Comparison of ENCODE assay signal across 9 mouse cellular contexts in the genomic region with DNA sequence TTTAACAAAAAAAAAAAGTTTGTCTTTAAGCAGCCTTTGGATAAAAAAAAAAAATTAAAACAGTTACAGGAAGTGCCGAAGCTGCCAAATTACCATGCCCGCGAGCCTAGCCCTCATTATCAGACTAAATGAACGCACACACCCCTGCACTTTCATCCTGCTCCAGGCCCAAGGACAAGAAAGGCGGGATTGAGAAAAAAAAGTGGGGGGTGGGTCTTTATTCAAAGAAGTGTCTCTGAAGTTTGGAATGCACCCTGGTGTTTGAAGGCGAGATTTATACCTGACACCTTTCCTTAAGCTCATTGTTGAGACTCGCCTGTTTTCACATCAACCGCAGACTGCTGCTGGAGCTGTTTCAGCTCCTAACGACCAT. TPM values are rescaled to one million over a fixed set of nuclear protein-coding genes. Genes with fewer than 3 reads are reported as not detected.
DNase-seq lines count a peak whose midpoint lies in the region; ATAC-seq lines count a peak whose summit lies in the region.
"Had no signal": no experiment of that assay in that cellular context is flagged by ENCODE, and none has a peak within 500 bp of the region (broad histone marks: within the 10 kb centered on the region; RNA-seq: fewer than 3 reads in every experiment).

No protein-coding gene starts in this region.

- H3K4me1 ChIP-seq in forebrain, embryonic 10.5 days: peaks cover 32% of the 10 kb centered on the region
- H3K4me1 ChIP-seq in hindbrain, embryonic 16.5 days (ENCODE audit: control insufficient read depth, insufficient read depth, low read depth, low read length): peaks cover 17% of the 10 kb centered on the region
- peaks cover 19% of the 10 kb centered on the region for H3K4me1 ChIP-seq in neural tube, embryonic 15.5 days

- no peaks in the 10 kb centered on the region for H3K36me3 ChIP-seq in forebrain, embryonic 10.5 days (replicated peaks)
- H3K36me3 ChIP-seq in hindbrain, embryonic 16.5 days (ENCODE audit: control insufficient read depth, insufficient read depth, low read length): no peaks in the 10 kb centered on the region
- H3K36me3 ChIP-seq in neural tube, embryonic 15.5 days: no peaks in the 10 kb centered on the region

- H3K27me3 ChIP-seq in forebrain, embryonic 10.5 days (ENCODE audit: poor library complexity, severe bottlenecking): peaks cover 94% of the 10 kb centered on the region
- no peaks in the 10 kb centered on the region for H3K27me3 ChIP-seq in hindbrain, embryonic 16.5 days (replicated peaks; ENCODE audit: control insufficient read depth, insufficient read depth, low read length)
- 0 out of 2 replicates have a peak, but pooled peaks cover 2% of the 10 kb centered on the region for H3K27me3 ChIP-seq in neural tube, embryonic 15.5 days (replicated peaks)

- WGBS in forebrain, embryonic 10.5 days: under 1% methylated on average over 9 of the region's 9 CpGs
- WGBS in hindbrain, embryonic 16.5 days: 4% methylated on average over 9 of the region's 9 CpGs
- WGBS in neural tube, embryonic 15.5 days: 2% methylated on average over 9 of the region's 9 CpGs

- 0 out of 2 replicates have a peak, but pooled peaks have one; percentile 26 for ATAC-seq in hindbrain, embryonic 16.5 days
- no peak for ATAC-seq in neural tube, embryonic 15.5 days (ENCODE audit: low FRiP score)

- H3K9ac ChIP-seq in hindbrain, embryonic 16.5 days (ENCODE audit: low read depth, low read length): no peak overlapping the region
- H3K9ac ChIP-seq in neural tube, embryonic 15.5 days (replicated peaks): no peak overlapping the region

- peak overlapping the region; percentile 37 for H3K4me3 ChIP-seq in forebrain, embryonic 10.5 days
- no peak overlapping the region for H3K4me3 ChIP-seq in hindbrain, embryonic 16.5 days (ENCODE audit: low read length)
- H3K4me3 ChIP-seq in neural tube, embryonic 15.5 days (replicated peaks): no peak overlapping the region

- peak overlapping the region; percentile 35 for H3K4me2 ChIP-seq in hindbrain, embryonic 16.5 days (ENCODE audit: low read length)
- peak overlapping the region; percentile 38 for H3K4me2 ChIP-seq in neural tube, embryonic 15.5 days

- intact Hi-C loops in left cerebral cortex, postnatal 14 days (cut with DNase I): no loop called here

- DNase-seq in kidney, postnatal 14 days: peak; percentile 10
- no peak for DNase-seq in kidney, postnatal 10 days
- peak; percentile 26 for DNase-seq in forebrain, embryonic 10.5 days (ENCODE audit: extremely low spot score, low spot score)
- DNase-seq in adrenal gland, adult 18-20 months (ENCODE audit: low spot score in 2 of 2): no peak
- DNase-seq in left cerebral cortex, postnatal 14 days (ENCODE audit: low spot score in 2 of 2): no peak
- no peak for DNase-seq in layer of hippocampus, adult 9-11 months

- peaks cover 4% of the 10 kb centered on the region for H3K9me3 ChIP-seq in forebrain, embryonic 10.5 days
- no peaks in the 10 kb centered on the region for H3K9me3 ChIP-seq in hindbrain, embryonic 16.5 days (ENCODE audit: control insufficient read depth, low read length)
- no peaks in the 10 kb centered on the region for H3K9me3 ChIP-seq in neural tube, embryonic 15.5 days (replicated peaks)

- peak overlapping the region; percentile 80 for H3K27ac ChIP-seq in forebrain, embryonic 10.5 days
- no peak overlapping the region for H3K27ac ChIP-seq in hindbrain, embryonic 16.5 days (ENCODE audit: low read depth, low read length)
- H3K27ac ChIP-seq in neural tube, embryonic 15.5 days (replicated peaks): no peak overlapping the region

RNA-seq across cellular contexts. Expression of a gene that starts 23.4 kb away (rescaled TPM):
- polyA plus RNA-seq in forebrain, embryonic 10.5 days (2016; fragmentation: Nextera tagmentation; extraction: Ambion mirVana): 0.53 and 0.62 TPM in 2 replicates
- polyA plus RNA-seq in hindbrain, embryonic 16.5 days (2015; fragmentation: Nextera tagmentation; extraction: Ambion mirVana): 0.15 and 0.56 TPM in 2 replicates
- polyA plus RNA-seq in neural tube, embryonic 15.5 days (2015; fragmentation: Nextera tagmentation; extraction: Ambion mirVana): 0.06 and 0.28 TPM in 2 replicates
- total RNA-seq in adrenal gland, adult 18-20 months (2021): under 1 TPM; 0.10 to 0.22 TPM
- total RNA-seq in left cerebral cortex, postnatal 14 days (2021): under 1 TPM; 0.44 to 0.48 TPM
- total RNA-seq: neutrophil, adult 5-6 weeks had no signal

Comparison
In these comparisons a context has a peak if more than half of its experiments do, and no peak if none do; other contexts are left out.
1. DNase-seq: peak in kidney, postnatal 14 days (single experiment) and forebrain, embryonic 10.5 days (single experiment); none in kidney, postnatal 10 days (single experiment), adrenal gland, adult 18-20 months (0 of 2), left cerebral cortex, postnatal 14 days (0 of 2) and layer of hippocampus, adult 9-11 months (single experiment).